Comparison of ENCODE assay signal across 11 mouse cellular contexts in genomic region chr11:116332983-116333270, GRCm38 (mm10). TPM values are rescaled to one million over a fixed set of nuclear protein-coding genes. Genes with fewer than 3 reads are reported as not detected.
DNase-seq lines count a peak whose midpoint lies in the region; ATAC-seq and TF ChIP-seq lines count a peak whose summit lies in the region.
"Had no signal": no experiment of that assay in that cellular context is flagged by ENCODE, and none has a peak within 500 bp of the region (broad histone marks: within the 10 kb centered on the region; RNA-seq: fewer than 3 reads in every experiment).

No protein-coding gene starts in this region.

- peak overlapping the region; percentile 13; the same call in 1 of the 2 replicates for H3K4me2 ChIP-seq in forebrain, embryonic 14.5 days (ENCODE audit: low read length)
- peak overlapping the region; percentile 90; the same call in 1 of the 2 replicates for H3K4me2 ChIP-seq in midbrain, embryonic 12.5 days (replicated peaks)
- H3K4me2 ChIP-seq: lung, embryonic 14.5 days had no signal

- peaks cover 64% of the 10 kb centered on the region for H3K4me1 ChIP-seq in forebrain, embryonic 14.5 days (ENCODE audit: control insufficient read depth, insufficient read depth, low read length)
- H3K4me1 ChIP-seq in midbrain, embryonic 12.5 days: peaks cover 89% of the 10 kb centered on the region
- H3K4me1 ChIP-seq in cerebellum, adult 2 months (ENCODE audit: control insufficient read depth, insufficient read depth, low read length): no peaks in the 10 kb centered on the region

- peak overlapping the region; percentile 3 for H3K9ac ChIP-seq in forebrain, embryonic 14.5 days (ENCODE audit: low read length)
- H3K9ac ChIP-seq in midbrain, embryonic 12.5 days (replicated peaks): peak overlapping the region; percentile 41; the same call in 1 of the 2 replicates
- H3K9ac ChIP-seq: lung, embryonic 14.5 days had no signal

- peaks cover 4% of the 10 kb centered on the region; the same call in 1 of the 2 replicates for H3K36me3 ChIP-seq in forebrain, embryonic 14.5 days (ENCODE audit: control insufficient read depth, insufficient read depth, low read length)
- H3K36me3 ChIP-seq in midbrain, embryonic 12.5 days: no peaks in the 10 kb centered on the region

- no peak for TF ChIP-seq CTCF in cerebellum, adult 2 months (IDR thresholded peaks at IDR 0.05; ENCODE audit: borderline replicate concordance, insufficient read depth, low read depth, low read length)

- H3K27me3 ChIP-seq in forebrain, embryonic 14.5 days (replicated peaks; ENCODE audit: control insufficient read depth, insufficient read depth, low read length): peaks cover 8% of the 10 kb centered on the region
- peaks cover 44% of the 10 kb centered on the region for H3K27me3 ChIP-seq in midbrain, embryonic 12.5 days
- no peaks in the 10 kb centered on the region; the same call in 1 of the 2 replicates for H3K27me3 ChIP-seq in cerebellum, adult 2 months (ENCODE audit: control insufficient read depth, insufficient read depth, low read length)

- intact Hi-C loops in left cerebral cortex, postnatal 4 days (cut with DNase I): no loop called here

- 62% methylated on average over 3 of the region's 3 CpGs for WGBS in forebrain, embryonic 14.5 days
- WGBS in midbrain, embryonic 12.5 days: 61% methylated on average over 3 of the region's 3 CpGs
- WGBS in cerebellum, adult 2 months: 81% methylated on average over 3 of the region's 3 CpGs

- peak; percentile 19 for DNase-seq in kidney, adult 18-20 months
- DNase-seq in kidney, postnatal 10 days: no peak
- DNase-seq in forebrain, embryonic 14.5 days (ENCODE audit: low spot score): no peak
- DNase-seq in kidney, adult 8-10 months: peak; percentile 27 to 56
- DNase-seq in urinary bladder, adult 18-20 months (ENCODE audit: low spot score in 2 of 2): no peak
- DNase-seq in left cerebral cortex, postnatal 4 days: no peak
- DNase-seq in cerebellum, adult 2 months: no peak
- DNase-seq: adrenal gland, adult 2 months; lung, embryonic 14.5 days had no signal

- no peak overlapping the region for H3K4me3 ChIP-seq in forebrain, embryonic 14.5 days (ENCODE audit: low read depth, low read length)
- H3K4me3 ChIP-seq in midbrain, embryonic 12.5 days: no peak overlapping the region
- H3K4me3 ChIP-seq in cerebellum, adult 2 months (replicated peaks; ENCODE audit: insufficient read depth, low read depth, low read length): no peak overlapping the region

- H3K27ac ChIP-seq in forebrain, embryonic 14.5 days (ENCODE audit: low read depth, low read length): no peak overlapping the region
- peak overlapping the region; percentile 75 for H3K27ac ChIP-seq in midbrain, embryonic 12.5 days (replicated peaks)
- no peak overlapping the region for H3K27ac ChIP-seq in cerebellum, adult 2 months (ENCODE audit: insufficient read depth, low read length)

- ATAC-seq in forebrain, embryonic 14.5 days: no peak
- no peak for ATAC-seq in midbrain, embryonic 12.5 days (ENCODE audit: low FRiP score, low read depth)

- no peaks in the 10 kb centered on the region for H3K9me3 ChIP-seq in forebrain, embryonic 14.5 days (replicated peaks; ENCODE audit: control insufficient read depth, low read length)
- H3K9me3 ChIP-seq in midbrain, embryonic 12.5 days: no peaks in the 10 kb centered on the region

- no peak for TF ChIP-seq POLR2A in cerebellum, adult 2 months (IDR thresholded peaks at IDR 0.05; ENCODE audit: borderline replicate concordance, insufficient read depth, low read length)

RNA-seq across cellular contexts. Expression of gene Foxj1, which starts 2.3 kb away (rescaled TPM):
- 7.3 and 8.7 TPM in 2 replicates for polyA plus RNA-seq in forebrain, embryonic 14.5 days (2014; fragmentation: Nextera tagmentation; extraction: Ambion mirVana)
- polyA plus RNA-seq in midbrain, embryonic 12.5 days (2016; fragmentation: Nextera tagmentation; extraction: Ambion mirVana): 9.8 and 10.5 TPM in 2 replicates
- total RNA-seq in left cerebral cortex, postnatal 4 days (2021): 1 to 10 TPM; 6.6 to 9.3 TPM
- 13.9 and 15.7 TPM in 2 replicates for polyA plus RNA-seq in cerebellum, adult 2 months (2012; rRNA removed)

RNA-seq across cellular contexts. Expression of gene Exoc7, which starts 25.9 kb away (rescaled TPM):
- 107 and 114 TPM in 2 replicates for polyA plus RNA-seq in forebrain, embryonic 14.5 days (2014; fragmentation: Nextera tagmentation; extraction: Ambion mirVana)
- polyA plus RNA-seq in midbrain, embryonic 12.5 days (2016; fragmentation: Nextera tagmentation; extraction: Ambion mirVana): 83.4 and 83.5 TPM in 2 replicates
- 100 to 1,000 TPM; 112 to 117 TPM for total RNA-seq in left cerebral cortex, postnatal 4 days (2021)
- 104 and 118 TPM in 2 replicates for polyA plus RNA-seq in cerebellum, adult 2 months (2012; rRNA removed)

RNA-seq across cellular contexts. Expression of gene Galr2, which starts 52.2 kb away (rescaled TPM):
- polyA plus RNA-seq in forebrain, embryonic 14.5 days (2014; fragmentation: Nextera tagmentation; extraction: Ambion mirVana): 0.09 and 0.11 TPM in 2 replicates
- polyA plus RNA-seq in midbrain, embryonic 12.5 days (2016; fragmentation: Nextera tagmentation; extraction: Ambion mirVana): 0.21 and 0.24 TPM in 2 replicates
- under 1 TPM; 0.18 to 0.20 TPM for total RNA-seq in left cerebral cortex, postnatal 4 days (2021)
- 0.05 TPM in 1 of 2 replicates, not detected in the other for polyA plus RNA-seq in cerebellum, adult 2 months (2012; rRNA removed)
- total RNA-seq: layer of hippocampus, postnatal 36 days had no signal
- polyA plus RNA-seq: lung, embryonic 14.5 days had no signal

RNA-seq across cellular contexts. Expression of gene Srp68, which starts 58.9 kb away (rescaled TPM):
- polyA plus RNA-seq in forebrain, embryonic 14.5 days (2014; fragmentation: Nextera tagmentation; extraction: Ambion mirVana): 53.2 and 60.4 TPM in 2 replicates
- polyA plus RNA-seq in midbrain, embryonic 12.5 days (2016; fragmentation: Nextera tagmentation; extraction: Ambion mirVana): 84.2 and 85.6 TPM in 2 replicates
- 10 to 100 TPM; 53.2 to 57.1 TPM for total RNA-seq in left cerebral cortex, postnatal 4 days (2021)
- 76.4 and 79.2 TPM in 2 replicates for polyA plus RNA-seq in cerebellum, adult 2 months (2012; rRNA removed)

Comparison
In these comparisons a context has a peak if more than half of its experiments do, and no peak if none do; other contexts are left out.
1. DNase-seq: peak in kidney, adult 18-20 months (single experiment) and kidney, adult 8-10 months (2 of 2); none in kidney, postnatal 10 days (single experiment), forebrain, embryonic 14.5 days (single experiment), urinary bladder, adult 18-20 months (0 of 2), left cerebral cortex, postnatal 4 days (single experiment) and cerebellum, adult 2 months (0 of 2).